Mouse (Mus musculus) lung, postnatal 0 days (tissue): ENCODE results near the gene Arhgap31. TPM values are rescaled to one million over a fixed set of nuclear protein-coding genes. Genes with fewer than 3 reads are reported as not detected.

Source experiments
- ATAC-seq: fragments of 200-750 bp; cut with Nextera tagmentation; 2 replicates; pipeline ENCODE4 v1.8.0; 2017; ENCODE audit warnings: moderate library complexity
- DNase-seq: peaks from one replicate; pipeline ENCODE4 v3.0.0-alpha.2; 2016; ENCODE audit warnings: low spot score
- H3K27ac ChIP-seq: fragments of 300-500 bp; sonication (generic); 2 replicates; pipeline ENCODE4 v1.5.1; 2014; ENCODE audit warnings: antibody characterized with exemption, mild to moderate bottlenecking, low read length, mixed read lengths
- H3K27me3 ChIP-seq: fragments of 300-500 bp; sonication (generic); replicated peaks from 2 replicates; pipeline ENCODE4 v1.6.1; 2014; ENCODE audit warnings: low read length, mixed read lengths; ENCODE audit not compliant: insufficient read depth
- H3K36me3 ChIP-seq: fragments of 300-500 bp; sonication (generic); 2 replicates; pipeline ENCODE4 v1.6.1; 2014; ENCODE audit warnings: low read length, mixed read lengths; ENCODE audit not compliant: insufficient read depth
- H3K4me1 ChIP-seq: fragments of 300-500 bp; sonication (generic); 2 replicates; pipeline ENCODE4 v1.6.1; 2014; ENCODE audit warnings: antibody characterized with exemption, low read depth, low read length, mixed read lengths; ENCODE audit not compliant: insufficient read depth
- H3K4me2 ChIP-seq: fragments of 300-500 bp; sonication (generic); replicated peaks from 2 replicates; pipeline ENCODE4 v1.6.1; 2014; ENCODE audit warnings: low read depth, mild to moderate bottlenecking, low read length, moderate library complexity, mixed read lengths
- H3K4me3 ChIP-seq: fragments of 300-500 bp; sonication (generic); 2 replicates; pipeline ENCODE4 v1.5.1; 2014; ENCODE audit warnings: low read depth, low read length
- H3K9ac ChIP-seq: fragments of 300-500 bp; sonication (generic); replicated peaks from 2 replicates; pipeline ENCODE4 v1.6.1; 2014; ENCODE audit warnings: low read depth, mild to moderate bottlenecking
- H3K9me3 ChIP-seq: fragments of 300-500 bp; sonication (generic); 2 replicates; pipeline ENCODE4 v1.6.1; 2016; ENCODE audit warnings: low read length, mixed read lengths
- CTCF ChIP-seq: IDR thresholded peaks from 2 replicates; pipeline ENCODE4 v1.5.1; 2016; ENCODE audit warnings: antibody characterized with exemption, mild to moderate bottlenecking
- EP300 ChIP-seq: IDR thresholded peaks from 2 replicates; pipeline ENCODE4 v1.6.1; 2016; ENCODE audit warnings: antibody characterized with exemption, mild to moderate bottlenecking, control low read depth
- WGBS: fragments of 180-500 bp; shearing (Covaris S2); extraction: QIAGEN DNeasy Blood & Tissue Kit; methylation state at CpG from one replicate; pipeline ENCODE4 v1.1.7; 2014; 5-methylcytosine and 5-hydroxymethylcytosine counted together
- polyA plus RNA-seq: library from polyadenylated mRNA; unstranded; fragments of >200 nt; fragmentation: Nextera tagmentation; extraction: Ambion mirVana; gene quantifications from 2 replicates; pipeline ENCODE4 v1.2.1, GENCODE M21; 2015

Gene Arhgap31
- polyA plus RNA-seq, 1 experiment from 2014 or later = 19.2 TPM

- peaks cover 10% of the 10 kb centered on the region for H3K4me1 ChIP-seq
- no peak overlapping the region for H3K4me3 ChIP-seq
- no peaks in the 10 kb centered on the region for H3K9me3 ChIP-seq
- ATAC-seq = peak; percentile 85
- 0 out of 2 replicates have a peak overlapping the region, but pooled peaks have one; percentile 30 for H3K4me2 ChIP-seq
- 57% methylated on average over 5 of the region's 5 CpGs for WGBS
- H3K27me3 ChIP-seq = no peaks in the 10 kb centered on the region
- TF ChIP-seq CTCF (no peak), EP300 (peak; percentile 83; the same call in 1 of the 2 replicates)
- no peak overlapping the region for H3K9ac ChIP-seq
- peak overlapping the region; percentile 86 for H3K27ac ChIP-seq
- DNase-seq = peak; percentile 93
- H3K36me3 ChIP-seq = no peaks in the 10 kb centered on the region
Measured at GRCm38 (mm10) chr16:38648155-38648554, 64.9 kb downstream of the Arhgap31 start.

- H3K4me3 ChIP-seq = no peak overlapping the region
- no peaks in the 10 kb centered on the region for H3K9me3 ChIP-seq
- TF ChIP-seq EP300 (no peak), CTCF (no peak)
- no peak overlapping the region for H3K4me2 ChIP-seq
- 0 out of 2 replicates have a peak, but pooled peaks cover 4% of the 10 kb centered on the region for H3K4me1 ChIP-seq
- no peak overlapping the region for H3K27ac ChIP-seq
- ATAC-seq = no peak
- DNase-seq = no peak
- no peaks in the 10 kb centered on the region; the same call in 1 of the 2 replicates for H3K36me3 ChIP-seq
- 53% methylated on average over 2 of the region's 2 CpGs for WGBS
- H3K27me3 ChIP-seq = no peaks in the 10 kb centered on the region
- no peak overlapping the region for H3K9ac ChIP-seq
Measured at GRCm38 (mm10) chr16:38644455-38644854, 68.6 kb downstream of the Arhgap31 start.

- Histone ChIP-seq H3K9ac (no peak overlapping the region), H3K4me3 (no peak overlapping the region), H3K27me3 (no peaks in the 10 kb centered on the region), H3K9me3 (no peaks in the 10 kb centered on the region), H3K4me1 (no peaks in the 10 kb centered on the region), H3K4me2 (no peak overlapping the region), H3K36me3 (peaks cover 4% of the 10 kb centered on the region; the same call in 1 of the 2 replicates), H3K27ac (peak overlapping the region; percentile 47; the same call in 1 of the 2 replicates)
- ATAC-seq (0 out of 2 replicates have a peak, but pooled peaks have one; percentile 5), DNase-seq (no peak)
- 42% methylated on average over 10 of the region's 10 CpGs for WGBS
- TF ChIP-seq CTCF (no peak), EP300 (no peak)
Measured at GRCm38 (mm10) chr16:38637085-38637484, 76.0 kb downstream of the Arhgap31 start.

GRCm38 (mm10) chr16:38636682-38637081 lies 76.4 kb downstream of the Arhgap31 start:
- TF ChIP-seq CTCF (no peak), EP300 (no peak)
- Histone ChIP-seq H3K4me1 (no peaks in the 10 kb centered on the region), H3K27ac (peak overlapping the region; percentile 47; the same call in 1 of the 2 replicates), H3K4me2 (no peak overlapping the region), H3K4me3 (no peak overlapping the region), H3K9ac (no peak overlapping the region), H3K27me3 (no peaks in the 10 kb centered on the region), H3K36me3 (peaks cover 4% of the 10 kb centered on the region; the same call in 1 of the 2 replicates), H3K9me3 (no peaks in the 10 kb centered on the region)
- WGBS = 23% methylated on average over 9 of the region's 9 CpGs
- ATAC-seq = peak; percentile 61
- DNase-seq = peak; percentile 51

GRCm38 (mm10) chr16:38635833-38636390 lies 77.2 kb downstream of the Arhgap31 start:
- no peak for DNase-seq
- no peak for TF ChIP-seq CTCF
- TF ChIP-seq EP300 = no peak
- ATAC-seq = no peak
- no peak overlapping the region for H3K4me3 ChIP-seq
- H3K4me1 ChIP-seq = no peaks in the 10 kb centered on the region
- no peaks in the 10 kb centered on the region for H3K9me3 ChIP-seq
- no peak overlapping the region for H3K4me2 ChIP-seq
- 61% methylated on average over 8 of the region's 8 CpGs for WGBS
- no peak overlapping the region for H3K9ac ChIP-seq
- H3K36me3 ChIP-seq = peaks cover 4% of the 10 kb centered on the region; the same call in 1 of the 2 replicates
- H3K27ac ChIP-seq = no peak overlapping the region
- H3K27me3 ChIP-seq = no peaks in the 10 kb centered on the region

- no peak overlapping the region for H3K4me3 ChIP-seq
- ATAC-seq = 0 out of 2 replicates have a peak, but pooled peaks have one; percentile 57
- no peak overlapping the region for H3K4me2 ChIP-seq
- no peaks in the 10 kb centered on the region for H3K27me3 ChIP-seq
- H3K27ac ChIP-seq = no peak overlapping the region
- H3K4me1 ChIP-seq = no peaks in the 10 kb centered on the region
- peak; percentile 83 for TF ChIP-seq CTCF
- TF ChIP-seq EP300 = no peak
- no peak overlapping the region for H3K9ac ChIP-seq
- no peaks in the 10 kb centered on the region for H3K9me3 ChIP-seq
- DNase-seq = peak; percentile 65
- WGBS = 56% methylated on average over 6 of the region's 6 CpGs
- H3K36me3 ChIP-seq = peaks cover 4% of the 10 kb centered on the region; the same call in 1 of the 2 replicates
Measured at GRCm38 (mm10) chr16:38632147-38632546, 80.9 kb downstream of the Arhgap31 start.
